Mouse (Mus musculus) liver, embryonic 11.5 days (tissue): ENCODE data around the gene Foxc1. TPM values are rescaled to one million over a fixed set of nuclear protein-coding genes. Genes with fewer than 3 reads are reported as not detected.

Source experiments
- ATAC-seq: fragments of 200-750 bp; cut with Nextera tagmentation; replicated peaks from 2 replicates; pipeline ENCODE4 v1.8.0; 2017; ENCODE audit warnings: moderate number of reproducible peaks, mild to moderate bottlenecking, moderate TSS enrichment, moderate library complexity; ENCODE audit not compliant: low FRiP score
- DNase-seq: peaks from one replicate; pipeline ENCODE4 v3.0.0-alpha.2; 2017; ENCODE audit warnings: low spot score
- H3K27ac ChIP-seq: fragments of 300-500 bp; sonication (generic); 2 replicates; pipeline ENCODE4 v1.5.1; 2014; ENCODE audit warnings: mild to moderate bottlenecking, low read depth, low read length, control low read depth
- H3K27me3 ChIP-seq: fragments of 300-500 bp; sonication (generic); replicated peaks from 2 replicates; pipeline ENCODE4 v1.6.1; 2014; ENCODE audit warnings: low read length, mixed read lengths; ENCODE audit not compliant: control insufficient read depth, insufficient read depth
- H3K36me3 ChIP-seq: fragments of 300-500 bp; sonication (generic); 2 replicates; pipeline ENCODE4 v1.6.1; 2014; ENCODE audit warnings: mild to moderate bottlenecking, low read length, moderate library complexity, mixed read lengths; ENCODE audit not compliant: control insufficient read depth, insufficient read depth
- H3K4me1 ChIP-seq: fragments of 300-500 bp; sonication (generic); replicated peaks from 2 replicates; pipeline ENCODE4 v1.6.1; 2014; ENCODE audit warnings: low read length, mixed read lengths; ENCODE audit not compliant: control insufficient read depth, insufficient read depth
- H3K4me2 ChIP-seq: fragments of 300-500 bp; sonication (generic); 2 replicates; pipeline ENCODE4 v1.6.1; 2014; ENCODE audit warnings: mild to moderate bottlenecking, control low read depth, moderate library complexity
- H3K4me3 ChIP-seq: fragments of 300-500 bp; sonication (generic); 2 replicates; pipeline ENCODE4 v1.5.1; 2014; ENCODE audit warnings: low read depth, low read length, control low read depth
- H3K9ac ChIP-seq: fragments of 300-500 bp; sonication (generic); 2 replicates; pipeline ENCODE4 v1.6.1; 2014; ENCODE audit warnings: low read depth, low read length, control low read depth
- H3K9me3 ChIP-seq: fragments of 300-500 bp; sonication (generic); 2 replicates; pipeline ENCODE4 v1.6.1; 2016; ENCODE audit warnings: low read length, inconsistent platforms, mixed read lengths; ENCODE audit not compliant: control insufficient read depth
- WGBS: fragments of 180-500 bp; shearing (Covaris S2); extraction: QIAGEN DNeasy Blood & Tissue Kit; methylation state at CpG from one replicate; pipeline ENCODE4 v1.1.7; 2014; 5-methylcytosine and 5-hydroxymethylcytosine counted together
- polyA plus RNA-seq: library from polyadenylated mRNA; unstranded; fragments of >200 nt; fragmentation: Nextera tagmentation; extraction: Ambion mirVana; gene quantifications from 2 replicates; pipeline ENCODE4 v1.2.1, GENCODE M21; 2014

The Foxc1 gene
- polyA plus RNA-seq, 1 experiment from 2014 or later = 0.47 TPM

DNA sequence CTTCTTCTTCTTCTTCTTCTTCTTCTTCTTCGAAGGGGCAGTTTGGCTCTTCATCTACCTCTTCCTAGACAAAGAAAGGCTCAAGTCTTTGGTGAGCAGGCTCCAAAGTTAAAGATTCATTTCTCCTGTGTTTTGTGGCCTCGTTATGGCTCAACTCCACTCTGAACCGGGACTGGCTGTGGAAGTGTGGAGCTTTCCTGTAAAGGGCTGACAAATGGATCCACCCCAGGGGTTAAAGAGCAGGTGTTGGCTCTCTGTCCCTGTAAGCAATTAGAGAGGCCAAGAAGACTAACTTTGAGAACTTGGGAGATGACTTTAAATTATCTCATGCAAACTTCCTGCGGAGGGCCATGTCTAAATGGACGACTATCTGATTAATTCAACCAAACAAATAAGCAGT lies 4.0 kb upstream of the Foxc1 start:
- DNase-seq = no peak
- peaks cover 10% of the 10 kb centered on the region for H3K4me1 ChIP-seq
- no peak overlapping the region for H3K4me3 ChIP-seq

DNA sequence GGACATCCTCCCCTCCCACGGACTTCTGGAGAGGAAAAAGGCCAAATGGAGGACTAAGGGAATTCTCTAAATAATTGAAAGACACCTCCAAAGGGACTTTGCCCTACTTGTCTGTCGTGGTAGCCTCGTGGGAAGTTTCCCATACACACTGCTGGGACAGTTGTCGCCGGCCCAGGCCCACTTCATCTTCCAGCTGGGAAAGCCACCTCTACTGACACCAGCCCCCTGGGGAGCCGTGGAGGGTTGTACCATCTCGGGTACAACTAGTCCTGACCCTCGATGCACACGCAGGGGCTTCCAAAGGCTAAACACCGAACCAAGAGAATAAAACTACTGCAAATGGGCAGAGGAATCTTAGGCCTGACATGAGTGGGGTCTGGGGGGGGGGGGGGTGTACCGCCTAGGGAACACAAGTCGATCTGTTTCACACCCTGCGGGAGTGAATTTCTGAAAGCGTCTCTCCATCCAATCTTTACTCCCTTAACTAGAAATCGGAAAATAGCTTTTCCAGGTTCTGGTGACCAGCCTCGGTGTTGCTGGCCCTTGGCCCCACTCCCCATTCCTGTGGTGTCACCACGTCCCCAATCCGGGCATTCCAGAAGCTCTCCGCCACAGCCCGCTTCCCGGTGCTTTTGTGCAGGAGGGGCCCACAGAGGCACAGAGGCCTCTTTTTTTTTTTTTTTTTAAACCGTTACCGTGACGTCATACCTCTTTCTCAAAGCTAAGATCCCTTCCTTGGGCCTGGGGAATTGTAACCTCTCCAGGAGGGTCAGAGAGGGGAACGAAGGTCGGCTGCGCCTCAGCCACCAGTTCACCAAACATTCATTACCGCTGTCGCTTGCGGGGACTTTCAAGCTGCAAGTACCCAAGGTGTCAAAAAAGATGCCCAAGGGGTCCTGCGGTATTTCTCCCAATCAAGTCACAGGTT lies 3.0 kb upstream of the Foxc1 start:
- Histone ChIP-seq H3K4me1 (peaks cover 15% of the 10 kb centered on the region), H3K36me3 (no peaks in the 10 kb centered on the region), H3K27me3 (peaks cover 99% of the 10 kb centered on the region), H3K27ac (no peak overlapping the region), H3K4me3 (no peak overlapping the region), H3K9me3 (no peaks in the 10 kb centered on the region), H3K4me2 (no peak overlapping the region), H3K9ac (no peak overlapping the region)
- no peak for DNase-seq
- 2% methylated on average over 31 of the region's 31 CpGs for WGBS
- ATAC-seq = no peak

More for the DNA sequence above, 4.0 kb upstream of the Foxc1 start:
- Histone ChIP-seq H3K36me3 (no peaks in the 10 kb centered on the region), H3K27ac (no peak overlapping the region), H3K9me3 (no peaks in the 10 kb centered on the region), H3K4me2 (no peak overlapping the region), H3K9ac (no peak overlapping the region), H3K27me3 (peaks cover 99% of the 10 kb centered on the region)
- WGBS = 6% methylated on average over 5 of the region's 5 CpGs
- no peak for ATAC-seq

DNA sequence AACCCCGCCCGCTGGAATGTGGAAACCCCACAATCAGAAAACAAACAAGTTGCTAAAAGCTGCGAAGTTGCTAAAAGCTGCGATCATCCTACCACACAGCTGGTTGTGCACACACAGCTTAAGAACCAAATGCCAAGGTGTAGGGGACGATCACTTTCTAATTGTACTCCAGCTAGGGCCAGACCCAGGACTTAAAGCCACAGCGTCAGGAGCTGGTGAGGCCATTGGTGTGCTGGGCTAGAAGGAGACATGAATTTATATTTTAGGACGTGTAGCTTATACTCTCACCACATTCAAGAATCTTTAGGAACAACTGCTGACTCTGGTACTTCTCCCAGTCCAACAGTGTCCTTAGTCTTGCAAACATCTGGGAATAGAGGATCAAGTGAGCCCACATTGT lies 1.9 kb upstream of the Foxc1 start:
- no peaks in the 10 kb centered on the region for H3K9me3 ChIP-seq
- no peaks in the 10 kb centered on the region for H3K36me3 ChIP-seq
- H3K4me1 ChIP-seq = peaks cover 15% of the 10 kb centered on the region
- no peak overlapping the region for H3K9ac ChIP-seq
- DNase-seq (no peak), ATAC-seq (no peak)
- H3K27ac ChIP-seq = no peak overlapping the region
- no peak overlapping the region for H3K4me3 ChIP-seq
- H3K4me2 ChIP-seq = no peak overlapping the region
- WGBS = 7% methylated on average over 7 of the region's 7 CpGs
- peaks cover 94% of the 10 kb centered on the region for H3K27me3 ChIP-seq

DNA sequence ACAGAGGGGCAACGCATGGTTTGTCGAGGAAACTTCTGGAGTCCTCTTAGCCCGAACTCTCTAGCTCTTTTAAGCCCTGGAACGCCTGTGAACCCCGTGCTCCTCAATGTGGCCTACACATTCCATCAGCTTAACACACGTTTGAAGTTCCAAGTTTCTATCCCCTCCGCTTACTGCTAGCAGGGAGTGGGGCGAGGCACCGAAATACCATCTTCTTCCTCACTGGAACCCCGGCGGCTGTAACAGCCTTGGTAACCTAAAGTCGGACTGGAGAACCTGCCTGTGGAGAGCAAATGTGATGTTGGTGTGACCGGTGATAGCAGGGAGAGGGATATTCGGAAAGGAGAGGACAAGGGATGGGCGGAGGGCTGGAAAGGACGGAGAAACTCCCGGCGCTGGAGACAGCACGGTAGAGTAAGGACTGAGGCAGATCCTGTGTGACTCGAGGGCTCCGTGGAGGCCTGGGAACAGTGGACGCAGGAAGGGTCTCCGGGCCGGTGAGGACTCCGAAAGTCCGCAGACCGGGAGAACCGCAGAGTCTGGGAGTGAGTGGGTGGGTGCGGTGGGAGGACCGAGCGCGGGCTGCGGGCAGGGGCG lies 504 bp upstream of the Foxc1 start:
- H3K9me3 ChIP-seq = no peaks in the 10 kb centered on the region
- 2% methylated on average over 33 of the region's 34 CpGs for WGBS
- no peak for ATAC-seq
- no peak overlapping the region for H3K27ac ChIP-seq
- peak overlapping the region; percentile 93 for H3K4me2 ChIP-seq
- peaks cover 15% of the 10 kb centered on the region for H3K4me1 ChIP-seq
- peak overlapping the region; percentile 63 for H3K4me3 ChIP-seq
- H3K36me3 ChIP-seq = no peaks in the 10 kb centered on the region
- DNase-seq = peak; percentile 67
- H3K27me3 ChIP-seq = peaks cover 93% of the 10 kb centered on the region
- 0 out of 2 replicates have a peak overlapping the region, but pooled peaks have one; percentile 14 for H3K9ac ChIP-seq

DNA sequence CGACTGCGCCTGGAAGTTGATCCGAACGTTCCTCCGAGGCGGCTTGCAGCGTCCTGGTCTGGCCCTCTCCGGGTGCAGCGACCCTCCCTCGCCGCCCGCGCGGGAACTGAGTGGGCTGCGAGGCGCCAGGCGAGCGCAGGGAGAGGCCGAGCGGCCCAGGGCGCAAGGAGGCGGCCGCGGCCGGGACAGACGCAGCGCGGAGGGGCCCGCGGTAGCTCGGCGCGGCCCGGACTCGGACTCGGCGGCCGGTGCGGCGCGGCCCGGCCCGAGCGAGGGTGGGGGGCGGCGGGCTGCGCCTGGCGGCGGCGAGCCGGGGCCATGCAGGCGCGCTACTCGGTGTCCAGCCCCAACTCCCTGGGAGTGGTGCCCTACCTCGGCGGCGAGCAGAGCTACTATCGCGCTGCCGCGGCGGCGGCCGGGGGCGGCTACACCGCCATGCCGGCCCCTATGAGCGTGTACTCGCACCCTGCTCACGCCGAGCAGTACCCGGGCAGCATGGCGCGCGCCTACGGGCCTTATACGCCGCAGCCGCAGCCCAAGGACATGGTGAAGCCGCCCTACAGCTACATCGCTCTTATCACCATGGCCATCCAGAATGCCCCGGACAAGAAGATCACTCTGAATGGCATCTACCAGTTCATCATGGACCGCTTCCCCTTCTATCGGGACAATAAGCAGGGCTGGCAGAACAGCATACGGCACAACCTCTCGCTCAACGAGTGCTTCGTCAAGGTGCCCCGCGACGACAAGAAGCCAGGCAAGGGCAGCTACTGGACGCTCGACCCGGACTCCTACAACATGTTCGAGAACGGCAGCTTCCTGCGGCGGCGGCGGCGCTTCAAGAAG lies 680 bp downstream of the Foxc1 start:
- H3K27ac ChIP-seq = peak overlapping the region; percentile 74

DNA sequence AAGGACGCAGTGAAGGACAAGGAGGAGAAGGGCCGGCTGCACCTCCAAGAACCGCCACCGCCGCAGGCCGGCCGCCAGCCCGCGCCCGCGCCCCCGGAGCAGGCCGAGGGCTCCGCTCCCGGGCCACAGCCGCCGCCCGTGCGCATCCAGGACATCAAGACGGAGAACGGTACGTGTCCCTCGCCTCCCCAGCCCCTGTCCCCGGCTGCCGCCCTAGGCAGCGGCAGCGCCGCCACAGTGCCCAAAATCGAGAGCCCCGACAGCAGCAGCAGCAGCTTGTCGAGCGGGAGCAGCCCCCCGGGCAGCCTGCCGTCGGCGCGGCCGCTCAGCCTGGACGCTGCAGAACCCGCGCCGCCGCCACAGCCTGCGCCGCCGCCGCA lies 1.3 kb downstream of the Foxc1 start:
- DNase-seq (no peak), ATAC-seq (no peak)
- Histone ChIP-seq H3K4me3 (peak overlapping the region; percentile 63), H3K4me2 (peak overlapping the region; percentile 93), H3K36me3 (no peaks in the 10 kb centered on the region), H3K27me3 (peaks cover 94% of the 10 kb centered on the region), H3K9me3 (no peaks in the 10 kb centered on the region), H3K9ac (peak overlapping the region; percentile 60), H3K4me1 (peaks cover 12% of the 10 kb centered on the region), H3K27ac (0 out of 2 replicates have a peak overlapping the region, but pooled peaks have one; percentile 25)
- 1% methylated on average over 47 of the region's 47 CpGs for WGBS

More for the DNA sequence above, 680 bp downstream of the Foxc1 start:
- WGBS = under 1% methylated on average over 97 of the region's 101 CpGs
- H3K27me3 ChIP-seq = peaks cover 93% of the 10 kb centered on the region
- H3K9me3 ChIP-seq = no peaks in the 10 kb centered on the region
- H3K4me2 ChIP-seq = peak overlapping the region; percentile 93
- peaks cover 12% of the 10 kb centered on the region for H3K4me1 ChIP-seq
- DNase-seq (peak; percentile 63), ATAC-seq (0 out of 2 replicates have a peak, but pooled peaks have one; percentile 25)
- H3K4me3 ChIP-seq = peak overlapping the region; percentile 63
- H3K9ac ChIP-seq = peak overlapping the region; percentile 60
- no peaks in the 10 kb centered on the region for H3K36me3 ChIP-seq

DNA sequence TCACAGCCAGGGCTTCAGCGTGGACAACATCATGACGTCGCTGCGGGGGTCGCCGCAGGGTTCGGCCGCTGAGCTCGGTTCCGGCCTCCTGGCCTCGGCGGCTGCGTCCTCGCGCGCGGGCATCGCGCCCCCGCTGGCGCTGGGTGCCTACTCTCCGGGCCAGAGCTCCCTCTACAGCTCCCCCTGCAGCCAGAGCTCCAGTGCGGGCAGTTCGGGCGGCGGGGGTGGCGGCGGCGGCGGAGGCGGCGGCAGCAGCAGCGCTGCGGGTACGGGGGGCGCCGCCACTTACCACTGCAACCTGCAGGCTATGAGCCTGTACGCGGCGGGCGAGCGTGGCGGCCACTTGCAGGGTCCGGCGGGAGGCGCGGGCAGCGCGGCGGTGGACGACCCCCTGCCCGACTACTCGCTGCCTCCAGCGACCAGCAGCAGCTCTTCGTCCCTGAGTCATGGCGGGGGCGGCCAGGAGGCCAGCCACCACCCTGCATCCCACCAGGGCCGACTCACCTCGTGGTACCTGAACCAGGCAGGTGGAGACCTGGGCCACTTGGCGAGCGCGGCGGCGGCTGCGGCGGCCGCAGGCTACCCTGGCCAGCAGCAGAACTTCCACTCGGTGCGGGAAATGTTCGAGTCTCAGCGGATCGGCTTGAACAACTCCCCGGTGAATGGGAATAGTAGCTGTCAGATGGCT lies 1.8 kb downstream of the Foxc1 start:
- Histone ChIP-seq H3K4me2 (peak overlapping the region; percentile 93), H3K27ac (0 out of 2 replicates have a peak overlapping the region, but pooled peaks have one; percentile 25), H3K4me3 (peak overlapping the region; percentile 63), H3K27me3 (peaks cover 94% of the 10 kb centered on the region), H3K36me3 (no peaks in the 10 kb centered on the region), H3K9ac (peak overlapping the region; percentile 60; the same call in 1 of the 2 replicates), H3K4me1 (peaks cover 12% of the 10 kb centered on the region), H3K9me3 (no peaks in the 10 kb centered on the region)
- ATAC-seq (no peak), DNase-seq (peak; percentile 67)
- under 1% methylated on average over 73 of the region's 73 CpGs for WGBS
